Mouse (Mus musculus): ENCODE data around the gene Zfand3. TPM values are rescaled to one million over a fixed set of nuclear protein-coding genes. Genes with fewer than 3 reads are reported as not detected.

The Zfand3 gene
- polyA plus RNA-seq, 1 experiment from 2014 or later = 50.6 TPM

- H3K4me3 ChIP-seq (ENCODE audit: low read depth, low read length) = no peak overlapping the region
- WGBS = 85% methylated on average over 5 of the region's 5 CpGs
- no peak overlapping the region for H3K9ac ChIP-seq (replicated peaks; ENCODE audit: low read length)
- H3K9me3 ChIP-seq (replicated peaks; ENCODE audit: control insufficient read depth, low read length) = no peaks in the 10 kb centered on the region
- ATAC-seq (replicated peaks; ENCODE audit: insufficient number of reproducible peaks, low FRiP score, low TSS enrichment, low read depth) (no peak), DNase-seq (ENCODE audit: low spot score) (no peak)
- no peaks in the 10 kb centered on the region for H3K4me1 ChIP-seq (ENCODE audit: control insufficient read depth, insufficient read depth, low read length)
- H3K27ac ChIP-seq (replicated peaks; ENCODE audit: low read depth, low read length) = no peak overlapping the region
- no peaks in the 10 kb centered on the region for H3K36me3 ChIP-seq (replicated peaks; ENCODE audit: control insufficient read depth, insufficient read depth, low read depth, low read length)
- no peaks in the 10 kb centered on the region for H3K27me3 ChIP-seq (ENCODE audit: control insufficient read depth, insufficient read depth, low read length)
- H3K4me2 ChIP-seq (ENCODE audit: low read depth, low read length) = no peak overlapping the region
Measured at GRCm38 (mm10) chr17:30056226-30056625, 51.7 kb downstream of the Zfand3 start.

GRCm38 (mm10) chr17:30058594-30058993, 54.1 kb downstream of the Zfand3 start:
- DNase-seq (ENCODE audit: low spot score) (no peak), ATAC-seq (replicated peaks; ENCODE audit: insufficient number of reproducible peaks, low FRiP score, low TSS enrichment, low read depth) (no peak)
- Histone ChIP-seq H3K27ac (replicated peaks; ENCODE audit: low read depth, low read length) (no peak overlapping the region), H3K27me3 (ENCODE audit: control insufficient read depth, insufficient read depth, low read length) (no peaks in the 10 kb centered on the region), H3K9ac (replicated peaks; ENCODE audit: low read length) (no peak overlapping the region), H3K4me3 (ENCODE audit: low read depth, low read length) (no peak overlapping the region), H3K9me3 (replicated peaks; ENCODE audit: control insufficient read depth, low read length) (no peaks in the 10 kb centered on the region), H3K36me3 (replicated peaks; ENCODE audit: control insufficient read depth, insufficient read depth, low read depth, low read length) (no peaks in the 10 kb centered on the region), H3K4me2 (ENCODE audit: low read depth, low read length) (no peak overlapping the region), H3K4me1 (ENCODE audit: control insufficient read depth, insufficient read depth, low read length) (no peaks in the 10 kb centered on the region)
- 90% methylated on average over 3 of the region's 3 CpGs for WGBS

- Histone ChIP-seq H3K9ac (replicated peaks; ENCODE audit: low read length) (no peak overlapping the region), H3K36me3 (replicated peaks; ENCODE audit: control insufficient read depth, insufficient read depth, low read depth, low read length) (no peaks in the 10 kb centered on the region), H3K4me1 (ENCODE audit: control insufficient read depth, insufficient read depth, low read length) (no peaks in the 10 kb centered on the region), H3K27ac (replicated peaks; ENCODE audit: low read depth, low read length) (no peak overlapping the region), H3K4me3 (ENCODE audit: low read depth, low read length) (no peak overlapping the region), H3K4me2 (ENCODE audit: low read depth, low read length) (no peak overlapping the region), H3K27me3 (ENCODE audit: control insufficient read depth, insufficient read depth, low read length) (no peaks in the 10 kb centered on the region), H3K9me3 (replicated peaks; ENCODE audit: control insufficient read depth, low read length) (no peaks in the 10 kb centered on the region)
- WGBS = 90% methylated on average over 5 of the region's 5 CpGs
- no peak for DNase-seq (ENCODE audit: low spot score)
- ATAC-seq (replicated peaks; ENCODE audit: insufficient number of reproducible peaks, low FRiP score, low TSS enrichment, low read depth) = no peak
Measured at GRCm38 (mm10) chr17:30059066-30059465, 54.5 kb downstream of the Zfand3 start.

GRCm38 (mm10) chr17:30061100-30061837, 56.7 kb downstream of the Zfand3 start:
- H3K9me3 ChIP-seq (replicated peaks; ENCODE audit: control insufficient read depth, low read length) = no peaks in the 10 kb centered on the region
- no peaks in the 10 kb centered on the region for H3K36me3 ChIP-seq (replicated peaks; ENCODE audit: control insufficient read depth, insufficient read depth, low read depth, low read length)
- no peaks in the 10 kb centered on the region for H3K27me3 ChIP-seq (ENCODE audit: control insufficient read depth, insufficient read depth, low read length)
- WGBS = 80% methylated on average over 8 of the region's 8 CpGs
- no peak overlapping the region for H3K4me2 ChIP-seq (ENCODE audit: low read depth, low read length)
- H3K27ac ChIP-seq (replicated peaks; ENCODE audit: low read depth, low read length) = no peak overlapping the region
- no peak overlapping the region for H3K9ac ChIP-seq (replicated peaks; ENCODE audit: low read length)
- ATAC-seq (replicated peaks; ENCODE audit: insufficient number of reproducible peaks, low FRiP score, low TSS enrichment, low read depth) (no peak), DNase-seq (ENCODE audit: low spot score) (no peak)
- H3K4me3 ChIP-seq (ENCODE audit: low read depth, low read length) = no peak overlapping the region
- H3K4me1 ChIP-seq (ENCODE audit: control insufficient read depth, insufficient read depth, low read length) = no peaks in the 10 kb centered on the region

- ATAC-seq (replicated peaks; ENCODE audit: insufficient number of reproducible peaks, low FRiP score, low TSS enrichment, low read depth) (no peak), DNase-seq (ENCODE audit: low spot score) (no peak)
- Histone ChIP-seq H3K27ac (replicated peaks; ENCODE audit: low read depth, low read length) (no peak overlapping the region), H3K27me3 (ENCODE audit: control insufficient read depth, insufficient read depth, low read length) (no peaks in the 10 kb centered on the region), H3K9ac (replicated peaks; ENCODE audit: low read length) (no peak overlapping the region), H3K4me2 (ENCODE audit: low read depth, low read length) (no peak overlapping the region), H3K4me1 (ENCODE audit: control insufficient read depth, insufficient read depth, low read length) (no peaks in the 10 kb centered on the region), H3K4me3 (ENCODE audit: low read depth, low read length) (no peak overlapping the region), H3K36me3 (replicated peaks; ENCODE audit: control insufficient read depth, insufficient read depth, low read depth, low read length) (no peaks in the 10 kb centered on the region), H3K9me3 (replicated peaks; ENCODE audit: control insufficient read depth, low read length) (no peaks in the 10 kb centered on the region)
- 21% methylated on average over 3 of the region's 3 CpGs for WGBS
Measured at GRCm38 (mm10) chr17:30063849-30064248, 59.3 kb downstream of the Zfand3 start.

GRCm38 (mm10) chr17:30064746-30065145, 60.2 kb downstream of the Zfand3 start:
- Histone ChIP-seq H3K4me1 (ENCODE audit: control insufficient read depth, insufficient read depth, low read length) (no peaks in the 10 kb centered on the region), H3K36me3 (replicated peaks; ENCODE audit: control insufficient read depth, insufficient read depth, low read depth, low read length) (no peaks in the 10 kb centered on the region), H3K9ac (replicated peaks; ENCODE audit: low read length) (no peak overlapping the region), H3K4me2 (ENCODE audit: low read depth, low read length) (no peak overlapping the region), H3K4me3 (ENCODE audit: low read depth, low read length) (no peak overlapping the region), H3K27ac (replicated peaks; ENCODE audit: low read depth, low read length) (no peak overlapping the region; the same call in 1 of the 2 replicates), H3K9me3 (replicated peaks; ENCODE audit: control insufficient read depth, low read length) (no peaks in the 10 kb centered on the region), H3K27me3 (ENCODE audit: control insufficient read depth, insufficient read depth, low read length) (no peaks in the 10 kb centered on the region)
- peak; percentile 40 for DNase-seq (ENCODE audit: low spot score)
- WGBS = 21% methylated on average over 4 of the region's 4 CpGs
- no peak for ATAC-seq (replicated peaks; ENCODE audit: insufficient number of reproducible peaks, low FRiP score, low TSS enrichment, low read depth)

- Histone ChIP-seq H3K27me3 (ENCODE audit: control insufficient read depth, insufficient read depth, low read length) (no peaks in the 10 kb centered on the region), H3K4me3 (ENCODE audit: low read depth, low read length) (no peak overlapping the region), H3K4me1 (ENCODE audit: control insufficient read depth, insufficient read depth, low read length) (no peaks in the 10 kb centered on the region), H3K36me3 (replicated peaks; ENCODE audit: control insufficient read depth, insufficient read depth, low read depth, low read length) (no peaks in the 10 kb centered on the region), H3K4me2 (ENCODE audit: low read depth, low read length) (no peak overlapping the region), H3K9ac (replicated peaks; ENCODE audit: low read length) (no peak overlapping the region), H3K9me3 (replicated peaks; ENCODE audit: control insufficient read depth, low read length) (no peaks in the 10 kb centered on the region), H3K27ac (replicated peaks; ENCODE audit: low read depth, low read length) (no peak overlapping the region)
- 81% methylated on average over 3 of the region's 3 CpGs for WGBS
- ATAC-seq (replicated peaks; ENCODE audit: insufficient number of reproducible peaks, low FRiP score, low TSS enrichment, low read depth) (no peak), DNase-seq (ENCODE audit: low spot score) (no peak)
Measured at GRCm38 (mm10) chr17:30069776-30070175, 65.2 kb downstream of the Zfand3 start.

- H3K4me2 ChIP-seq (ENCODE audit: low read depth, low read length) = no peak overlapping the region
- H3K9me3 ChIP-seq (replicated peaks; ENCODE audit: control insufficient read depth, low read length) = no peaks in the 10 kb centered on the region
- 84% methylated on average over 5 of the region's 5 CpGs for WGBS
- no peaks in the 10 kb centered on the region for H3K27me3 ChIP-seq (ENCODE audit: control insufficient read depth, insufficient read depth, low read length)
- H3K36me3 ChIP-seq (replicated peaks; ENCODE audit: control insufficient read depth, insufficient read depth, low read depth, low read length) = no peaks in the 10 kb centered on the region
- H3K4me1 ChIP-seq (ENCODE audit: control insufficient read depth, insufficient read depth, low read length) = no peaks in the 10 kb centered on the region
- H3K27ac ChIP-seq (replicated peaks; ENCODE audit: low read depth, low read length) = no peak overlapping the region
- H3K4me3 ChIP-seq (ENCODE audit: low read depth, low read length) = no peak overlapping the region
- ATAC-seq (replicated peaks; ENCODE audit: insufficient number of reproducible peaks, low FRiP score, low TSS enrichment, low read depth) = no peak
- H3K9ac ChIP-seq (replicated peaks; ENCODE audit: low read length) = no peak overlapping the region
- no peak for DNase-seq (ENCODE audit: low spot score)
Measured at GRCm38 (mm10) chr17:30070631-30071030, 66.1 kb downstream of the Zfand3 start.
